Mouse (Mus musculus) liver, postnatal 0 days (tissue): ENCODE results near the gene Borcs8.

Source experiments
- CTCF ChIP-seq: sonication (generic); IDR thresholded peaks from 2 replicates; pipeline ENCODE4 v1.5.1; 2016; ENCODE audit warnings: antibody characterized with exemption, low read depth
- EP300 ChIP-seq: IDR thresholded peaks from 2 replicates; pipeline ENCODE4 v1.6.1; 2016; ENCODE audit warnings: antibody characterized with exemption, low read depth, mild to moderate bottlenecking

GRCm38 (mm10) chr8:70183194-70183593 is 43.9 kb downstream of the Borcs8 start:
- TF ChIP-seq CTCF (no peak), EP300 (no peak)
